In the genomic region with DNA sequence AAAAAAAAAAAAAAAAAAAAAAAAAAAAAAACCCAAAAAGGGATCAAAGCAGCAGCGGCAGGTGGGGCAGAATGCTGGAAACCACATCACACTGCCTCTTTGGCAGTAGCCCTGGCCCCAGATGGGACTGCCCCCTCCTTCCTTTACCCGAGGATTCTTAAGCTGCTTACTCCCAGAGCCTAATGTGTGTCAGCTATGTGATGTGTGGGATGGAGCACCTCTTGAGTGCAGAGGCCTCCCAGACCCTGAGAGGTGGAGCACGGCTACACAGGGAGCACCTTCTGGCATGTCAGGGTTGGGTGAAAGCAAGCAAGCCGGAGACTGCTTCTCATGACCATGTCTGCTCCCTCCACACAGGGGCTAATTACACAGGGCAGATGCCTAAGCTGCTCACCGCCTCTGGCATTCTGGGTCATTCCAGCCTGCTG, we compare ENCODE assay signal across 23 mouse cellular contexts. TPM values are rescaled to one million over a fixed set of nuclear protein-coding genes. Genes with fewer than 3 reads are reported as not detected.
A peak's percentile ranks its signal among the peaks of the same experiment; 100 is the strongest.
DNase-seq lines count a peak whose midpoint lies in the region; ATAC-seq and TF ChIP-seq lines count a peak whose summit lies in the region.
"Had no signal": no experiment of that assay in that cellular context is flagged by ENCODE, and none has a peak within 500 bp of the region (broad histone marks: within the 10 kb centered on the region; RNA-seq: fewer than 3 reads in every experiment).

No protein-coding gene starts in this region.

- 64% methylated on average over 5 of the region's 5 CpGs for WGBS in hindbrain, embryonic 15.5 days
- 76% methylated on average over 5 of the region's 5 CpGs for WGBS in hindbrain, embryonic 11.5 days
- 34% methylated on average over 5 of the region's 5 CpGs for WGBS in midbrain, embryonic 16.5 days

- H3K27me3 ChIP-seq in hindbrain, embryonic 15.5 days, result no peaks in the 10 kb centered on the region
- H3K27me3 ChIP-seq in hindbrain, embryonic 11.5 days (ENCODE audit: control insufficient read depth, insufficient read depth, low read length), result no peaks in the 10 kb centered on the region
- peaks cover 70% of the 10 kb centered on the region for H3K27me3 ChIP-seq in CH12.LX (replicated peaks)
- H3K27me3 ChIP-seq in midbrain, embryonic 16.5 days (ENCODE audit: control insufficient read depth, insufficient read depth, low read depth, low read length), result no peaks in the 10 kb centered on the region
- H3K27me3 ChIP-seq: embryonic facial prominence, embryonic 15.5 days; liver, embryonic 15.5 days; neural tube, embryonic 12.5 days had no signal

- H3K4me3 ChIP-seq in hindbrain, embryonic 15.5 days, result no peak overlapping the region
- no peak overlapping the region for H3K4me3 ChIP-seq in hindbrain, embryonic 11.5 days (ENCODE audit: low read depth, low read length)
- no peak overlapping the region for H3K4me3 ChIP-seq in CH12.LX (replicated peaks in 1 of 3; ENCODE audit: low read depth in 2 of 3, low read length in 2 of 3, poor library complexity in 1 of 3)
- no peak overlapping the region for H3K4me3 ChIP-seq in midbrain, embryonic 16.5 days (ENCODE audit: low read depth, low read length)
- H3K4me3 ChIP-seq: embryonic facial prominence, embryonic 15.5 days; heart, embryonic 10.5 days; liver, embryonic 15.5 days; neural tube, embryonic 12.5 days had no signal

- TF ChIP-seq POLR2A in CH12.LX (IDR thresholded peaks at IDR 0.05; ENCODE audit: low read depth, low read length), result no peak

- H3K27ac ChIP-seq in hindbrain, embryonic 15.5 days (replicated peaks), result no peak overlapping the region
- H3K27ac ChIP-seq in hindbrain, embryonic 11.5 days (ENCODE audit: low read depth, low read length), result no peak overlapping the region
- no peak overlapping the region for H3K27ac ChIP-seq in CH12.LX (ENCODE audit: insufficient read depth, low read depth)
- H3K27ac ChIP-seq in midbrain, embryonic 16.5 days (ENCODE audit: low read length), result no peak overlapping the region
- H3K27ac ChIP-seq: embryonic facial prominence, embryonic 15.5 days; liver, embryonic 15.5 days; neural tube, embryonic 12.5 days had no signal

- no peaks in the 10 kb centered on the region for H3K9me3 ChIP-seq in hindbrain, embryonic 15.5 days
- H3K9me3 ChIP-seq in hindbrain, embryonic 11.5 days (ENCODE audit: control insufficient read depth, low read length), result no peaks in the 10 kb centered on the region
- peaks cover 4% of the 10 kb centered on the region for H3K9me3 ChIP-seq in CH12.LX (replicated peaks; ENCODE audit: low read length)
- H3K9me3 ChIP-seq in midbrain, embryonic 16.5 days (replicated peaks; ENCODE audit: control insufficient read depth, low read length, poor library complexity, severe bottlenecking), result no peaks in the 10 kb centered on the region
- H3K9me3 ChIP-seq: embryonic facial prominence, embryonic 15.5 days; heart, embryonic 10.5 days; liver, embryonic 15.5 days; neural tube, embryonic 12.5 days had no signal

- peak; percentile 61 to 74 for DNase-seq in cerebellum, postnatal 10 days
- DNase-seq in cerebellum, adult 8-10 months, result no peak
- no peak for DNase-seq in hindbrain, embryonic 11.5 days (ENCODE audit: low spot score)
- no peak for DNase-seq in CH12.LX (ENCODE audit: extremely low read depth)
- DNase-seq in frontal cortex, adult 2 months (ENCODE audit: extremely low spot score in 1 of 2, low spot score in 1 of 2), result no peak
- DNase-seq in embryo, embryonic 9.5 days (ENCODE audit: extremely low spot score), result no peak
- DNase-seq: adrenal gland, postnatal 25 days; cerebellum, adult 18-20 months; gastrocnemius, postnatal 36 days; kidney, adult 11 months; kidney, postnatal 10 days; right cerebral cortex, postnatal 4 days; thymus, postnatal 14 days had no signal

- ATAC-seq in hindbrain, embryonic 15.5 days (ENCODE audit: low FRiP score, low read depth), result peak; percentile 48; the same call in 1 of the 2 replicates
- no peak for ATAC-seq in hindbrain, embryonic 11.5 days (ENCODE audit: low FRiP score)
- 0 out of 2 replicates have a peak, but pooled peaks have one; percentile 32 for ATAC-seq in midbrain, embryonic 16.5 days
- ATAC-seq: CD4-positive, CD25-positive, alpha-beta regulatory T cell, adult 4 months had no signal

- TF ChIP-seq EP300 in CH12.LX (IDR thresholded peaks at IDR 0.05; ENCODE audit: low read length), result no peak

- no peaks in the 10 kb centered on the region for H3K36me3 ChIP-seq in hindbrain, embryonic 15.5 days
- H3K36me3 ChIP-seq in hindbrain, embryonic 11.5 days (ENCODE audit: control insufficient read depth, insufficient read depth, low read length), result no peaks in the 10 kb centered on the region
- no peaks in the 10 kb centered on the region for H3K36me3 ChIP-seq in CH12.LX (replicated peaks in 1 of 2; ENCODE audit: control insufficient read depth in 1 of 2, insufficient read depth in 1 of 2, low read length in 1 of 2)
- no peaks in the 10 kb centered on the region for H3K36me3 ChIP-seq in midbrain, embryonic 16.5 days (ENCODE audit: control insufficient read depth, insufficient read depth, low read length)
- H3K36me3 ChIP-seq: embryonic facial prominence, embryonic 15.5 days; G1E; heart, embryonic 10.5 days; liver, embryonic 15.5 days; neural tube, embryonic 12.5 days had no signal

- TF ChIP-seq RAD21 in CH12.LX (IDR thresholded peaks at IDR 0.05; ENCODE audit: low read depth, low read length), result no peak

- H3K4me1 ChIP-seq in hindbrain, embryonic 15.5 days (replicated peaks), result no peaks in the 10 kb centered on the region
- H3K4me1 ChIP-seq in hindbrain, embryonic 11.5 days (replicated peaks; ENCODE audit: control insufficient read depth, insufficient read depth, low read length), result no peaks in the 10 kb centered on the region
- peaks cover 0 to 21% of the 10 kb centered on the region in 2 experiments; a peak in 2 of 4 replicates for H3K4me1 ChIP-seq in CH12.LX (ENCODE audit: control insufficient read depth in 1 of 2, insufficient read depth in 2 of 2)
- no peaks in the 10 kb centered on the region for H3K4me1 ChIP-seq in midbrain, embryonic 16.5 days (ENCODE audit: control insufficient read depth, insufficient read depth, low read length)
- H3K4me1 ChIP-seq: embryonic facial prominence, embryonic 15.5 days; heart, embryonic 10.5 days; liver, embryonic 15.5 days; neural tube, embryonic 12.5 days had no signal

- no peaks in the 10 kb centered on the region for H3K79me2 ChIP-seq in CH12.LX (replicated peaks; ENCODE audit: control insufficient read depth, extremely low read depth, insufficient read depth, poor library complexity, severe bottlenecking)

- no peak overlapping the region for H3K9ac ChIP-seq in hindbrain, embryonic 15.5 days
- H3K9ac ChIP-seq in hindbrain, embryonic 11.5 days (ENCODE audit: low read depth, low read length), result no peak overlapping the region
- H3K9ac ChIP-seq in CH12.LX (ENCODE audit: insufficient read depth, low read depth), result no peak overlapping the region
- no peak overlapping the region for H3K9ac ChIP-seq in midbrain, embryonic 16.5 days (ENCODE audit: low read depth, low read length)
- H3K9ac ChIP-seq: embryonic facial prominence, embryonic 15.5 days; liver, embryonic 15.5 days; neural tube, embryonic 12.5 days had no signal

- TF ChIP-seq CTCF in CH12.LX (conservative IDR thresholded peaks at IDR 0.05 in 1 of 2, IDR thresholded peaks at IDR 0.05 in 1 of 2; ENCODE audit: low read depth in 2 of 2, low read length in 2 of 2), result no peak

- in situ Hi-C loops in CH12.LX (cut with MboI; ENCODE audit: low pct_ligation_motif_present, low pct_unique_long_range_greater_than_20kb, low sequenced_read_pairs), result no loop called here

- H3K4me2 ChIP-seq in hindbrain, embryonic 15.5 days, result no peak overlapping the region
- H3K4me2 ChIP-seq in hindbrain, embryonic 11.5 days (replicated peaks; ENCODE audit: low read depth, low read length), result no peak overlapping the region
- no peak overlapping the region for H3K4me2 ChIP-seq in CH12.LX (ENCODE audit: insufficient read depth, low read depth, poor library complexity, severe bottlenecking)
- no peak overlapping the region for H3K4me2 ChIP-seq in midbrain, embryonic 16.5 days (ENCODE audit: low read length)
- H3K4me2 ChIP-seq: embryonic facial prominence, embryonic 15.5 days; liver, embryonic 15.5 days; neural tube, embryonic 12.5 days had no signal

- dilution Hi-C loops in CH12.LX (cut with MboI; ENCODE audit: extremely low pct_ligation_motif_present, extremely low pct_unique_long_range_greater_than_20kb, low sequenced_read_pairs), result no loop called here

TF ChIP-seq in CH12.LX, 34 proteins besides CTCF, POLR2A, EP300 and RAD21:
- peak; percentile 82; the same call in 1 of the 2 replicates for TF ChIP-seq ZNF384 (IDR thresholded peaks at IDR 0.05; ENCODE audit: low read depth, low read length)
- no peak for TF ChIP-seq PAX5 (IDR thresholded peaks at IDR 0.05; ENCODE audit: low read length)

RNA-seq across cellular contexts. Expression of a gene that starts 37.3 kb away (rescaled TPM):
- 0.60 and 0.73 TPM in 2 replicates for polyA plus RNA-seq in hindbrain, embryonic 15.5 days (2015; fragmentation: Nextera tagmentation; extraction: Ambion mirVana)
- polyA plus RNA-seq in hindbrain, embryonic 11.5 days (2014; fragmentation: Nextera tagmentation; extraction: Ambion mirVana), result 0.28 and 0.35 TPM in 2 replicates
- not detected in 2 replicates for total RNA-seq in CH12.LX (2012; rRNA removed)
- total RNA-seq in CH12.LX (2014; rRNA removed), result not detected in 2 replicates
- polyA plus RNA-seq in CH12.LX (2012; ENCODE audit: insufficient read length, low read depth), result not detected in 2 replicates
- polyA plus RNA-seq in midbrain, embryonic 16.5 days (2015; fragmentation: Nextera tagmentation; extraction: Ambion mirVana), result 0.30 and 0.54 TPM in 2 replicates
- 1.4 and 1.7 TPM in 2 replicates for polyA plus RNA-seq in frontal cortex, adult 2 months (2012; rRNA removed)
- total RNA-seq: adrenal gland, postnatal 25 days; gastrocnemius, postnatal 36 days; megakaryocyte progenitor cell, adult 5-6 weeks had no signal
- polyA plus RNA-seq: CD4-positive, CD25-positive, alpha-beta regulatory T cell, adult 4 months; G1E; heart, postnatal 0 days had no signal

Comparison
In these comparisons a context has a peak if more than half of its experiments do, and no peak if none do; other contexts are left out.
1. DNase-seq: peak in cerebellum, postnatal 10 days (2 of 2); none in cerebellum, adult 8-10 months (single experiment), hindbrain, embryonic 11.5 days (single experiment), CH12.LX (single experiment), frontal cortex, adult 2 months (0 of 2) and embryo, embryonic 9.5 days (single experiment).